8 mouse cellular contexts compared by ENCODE assay signal in the genomic region with DNA sequence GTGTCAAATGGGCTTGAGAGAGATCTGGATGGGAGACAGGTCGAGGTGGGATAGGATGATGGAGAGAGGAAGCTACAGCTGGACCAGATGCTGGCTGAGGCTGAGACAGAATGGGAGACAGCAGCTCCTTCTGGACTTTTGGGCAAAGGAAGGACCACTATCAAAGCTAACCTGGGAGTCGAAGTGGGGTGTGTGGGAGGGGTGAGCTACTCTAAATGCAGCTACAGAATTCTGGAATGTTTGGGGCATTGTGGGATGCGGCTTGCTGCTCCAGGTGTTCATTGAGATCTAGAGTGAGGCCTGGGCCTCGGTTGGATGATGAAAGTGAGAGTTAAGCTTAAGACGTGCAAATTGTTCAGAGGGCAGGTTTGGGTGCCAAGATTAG. TPM values are rescaled to one million over a fixed set of nuclear protein-coding genes. Genes with fewer than 3 reads are reported as not detected.
DNase-seq lines count a peak whose midpoint lies in the region; ATAC-seq and TF ChIP-seq lines count a peak whose summit lies in the region.
"Had no signal": no experiment of that assay in that cellular context is flagged by ENCODE, and none has a peak within 500 bp of the region (broad histone marks: within the 10 kb centered on the region; RNA-seq: fewer than 3 reads in every experiment).

No protein-coding gene starts in this region.

- H3K4me3 ChIP-seq in lung, embryonic 16.5 days (ENCODE audit: low read length): peak overlapping the region; percentile 71
- peak overlapping the region; percentile 74 for H3K4me3 ChIP-seq in forebrain, postnatal 0 days (ENCODE audit: low read depth, low read length)
- H3K4me3 ChIP-seq in liver, embryonic 13.5 days (replicated peaks): peak overlapping the region; percentile 64
- H3K4me3 ChIP-seq in stomach, embryonic 16.5 days (replicated peaks; ENCODE audit: low read length): peak overlapping the region; percentile 59

- H3K9ac ChIP-seq in lung, embryonic 16.5 days (ENCODE audit: low read length): peak overlapping the region; percentile 70
- peak overlapping the region; percentile 81 for H3K9ac ChIP-seq in forebrain, postnatal 0 days
- H3K9ac ChIP-seq in liver, embryonic 13.5 days: no peak overlapping the region
- peak overlapping the region; percentile 64; the same call in 1 of the 2 replicates for H3K9ac ChIP-seq in stomach, embryonic 16.5 days (ENCODE audit: low read length)

- 47% methylated on average over 5 of the region's 5 CpGs for WGBS in lung, embryonic 16.5 days
- 50% methylated on average over 5 of the region's 5 CpGs for WGBS in forebrain, postnatal 0 days
- 49% methylated on average over 5 of the region's 5 CpGs for WGBS in liver, embryonic 13.5 days (ENCODE audit: insufficient replicate concordance)
- WGBS in stomach, embryonic 16.5 days: 47% methylated on average over 5 of the region's 5 CpGs

- no peak overlapping the region for H3K27ac ChIP-seq in lung, embryonic 16.5 days (ENCODE audit: low read length)
- no peak overlapping the region for H3K27ac ChIP-seq in forebrain, postnatal 0 days (ENCODE audit: low read depth, low read length)
- H3K27ac ChIP-seq in liver, embryonic 13.5 days: no peak overlapping the region
- no peak overlapping the region for H3K27ac ChIP-seq in stomach, embryonic 16.5 days (ENCODE audit: low read length)

- no peak for DNase-seq in lung, postnatal 25 days (ENCODE audit: low spot score)
- no peak for DNase-seq in forebrain, postnatal 0 days
- no peak for DNase-seq in liver, embryonic 13.5 days
- no peak for DNase-seq in left cerebral cortex, adult 9 months (ENCODE audit: low spot score in 2 of 2)
- DNase-seq in layer of hippocampus, postnatal 25 days (ENCODE audit: extremely low spot score in 1 of 2, low spot score in 1 of 2): no peak
- DNase-seq: layer of hippocampus, adult 9-11 months had no signal

- H3K4me2 ChIP-seq in lung, embryonic 16.5 days (ENCODE audit: low read depth, low read length): peak overlapping the region; percentile 99
- H3K4me2 ChIP-seq in forebrain, postnatal 0 days (ENCODE audit: low read depth): peak overlapping the region; percentile 96
- peak overlapping the region; percentile 92 for H3K4me2 ChIP-seq in liver, embryonic 13.5 days
- peak overlapping the region; percentile 99 for H3K4me2 ChIP-seq in stomach, embryonic 16.5 days (ENCODE audit: low read depth, low read length)

- peaks cover 4% of the 10 kb centered on the region; the same call in 1 of the 2 replicates for H3K4me1 ChIP-seq in lung, embryonic 16.5 days (replicated peaks; ENCODE audit: control insufficient read depth, insufficient read depth, low read length)
- H3K4me1 ChIP-seq in forebrain, postnatal 0 days (ENCODE audit: insufficient read depth): peaks cover 14% of the 10 kb centered on the region
- peaks cover 15% of the 10 kb centered on the region for H3K4me1 ChIP-seq in liver, embryonic 13.5 days (replicated peaks)
- peaks cover 17% of the 10 kb centered on the region for H3K4me1 ChIP-seq in stomach, embryonic 16.5 days (ENCODE audit: control insufficient read depth, insufficient read depth, low read length)

- no peaks in the 10 kb centered on the region for H3K36me3 ChIP-seq in lung, embryonic 16.5 days (ENCODE audit: control insufficient read depth, insufficient read depth, low read length)
- H3K36me3 ChIP-seq in forebrain, postnatal 0 days (ENCODE audit: insufficient read depth): peaks cover 6% of the 10 kb centered on the region; the same call in 1 of the 2 replicates
- no peaks in the 10 kb centered on the region for H3K36me3 ChIP-seq in liver, embryonic 13.5 days
- H3K36me3 ChIP-seq in stomach, embryonic 16.5 days (ENCODE audit: control insufficient read depth, insufficient read depth, low read length): 0 out of 2 replicates have a peak, but pooled peaks cover 3% of the 10 kb centered on the region

- H3K27me3 ChIP-seq in lung, embryonic 16.5 days (ENCODE audit: control insufficient read depth, insufficient read depth, low read depth, low read length): peaks cover 3% of the 10 kb centered on the region
- 0 out of 2 replicates have a peak, but pooled peaks cover 3% of the 10 kb centered on the region for H3K27me3 ChIP-seq in forebrain, postnatal 0 days (ENCODE audit: insufficient read depth, low read length)
- peaks cover 84% of the 10 kb centered on the region for H3K27me3 ChIP-seq in liver, embryonic 13.5 days
- peaks cover 4% of the 10 kb centered on the region; the same call in 1 of the 2 replicates for H3K27me3 ChIP-seq in stomach, embryonic 16.5 days (ENCODE audit: control insufficient read depth, insufficient read depth, low read length)

- TF ChIP-seq CTCF in forebrain, postnatal 0 days (IDR thresholded peaks at IDR 0.05; ENCODE audit: low read depth): no peak

- H3K9me3 ChIP-seq in lung, embryonic 16.5 days (ENCODE audit: control insufficient read depth, low read length): peaks cover 6% of the 10 kb centered on the region
- 0 out of 2 replicates have a peak, but pooled peaks cover 3% of the 10 kb centered on the region for H3K9me3 ChIP-seq in forebrain, postnatal 0 days (ENCODE audit: low read length)
- no peaks in the 10 kb centered on the region for H3K9me3 ChIP-seq in liver, embryonic 13.5 days (replicated peaks)
- peaks cover 5% of the 10 kb centered on the region; the same call in 1 of the 2 replicates for H3K9me3 ChIP-seq in stomach, embryonic 16.5 days (replicated peaks; ENCODE audit: control insufficient read depth, low read length)

- ATAC-seq in lung, embryonic 16.5 days (ENCODE audit: low read depth): 0 out of 2 replicates have a peak, but pooled peaks have one; percentile 6
- ATAC-seq in forebrain, postnatal 0 days: peak; percentile 12
- ATAC-seq in liver, embryonic 13.5 days (ENCODE audit: low read depth): no peak
- ATAC-seq in stomach, embryonic 16.5 days (ENCODE audit: insufficient read depth, low FRiP score): no peak

RNA-seq across cellular contexts. Expression of a gene that starts 1.3 kb away (rescaled TPM):
- polyA plus RNA-seq in lung, embryonic 16.5 days (2015; fragmentation: Nextera tagmentation; extraction: Ambion mirVana): 3.7 and 3.9 TPM in 2 replicates
- 10.9 and 15.7 TPM in 2 replicates for total RNA-seq in forebrain, postnatal 0 days (2014; rRNA removed)
- 15.5 and 20.4 TPM in 2 replicates for polyA plus RNA-seq in forebrain, postnatal 0 days (2015; fragmentation: Nextera tagmentation; extraction: Ambion mirVana)
- 0.30 and 0.35 TPM in 2 replicates for polyA plus RNA-seq in liver, embryonic 13.5 days (2015; fragmentation: Nextera tagmentation; extraction: Ambion mirVana)
- 2.0 and 2.8 TPM in 2 replicates for polyA plus RNA-seq in stomach, embryonic 16.5 days (2015; fragmentation: Nextera tagmentation; extraction: Ambion mirVana)
- 10 to 100 TPM; 15.1 to 16.2 TPM for total RNA-seq in layer of hippocampus, postnatal 25 days (2021)

Comparison
In these comparisons a context has a peak if more than half of its experiments do, and no peak if none do; other contexts are left out.
1. ATAC-seq: peak in lung, embryonic 16.5 days (single experiment) and forebrain, postnatal 0 days (single experiment); none in liver, embryonic 13.5 days (single experiment) and stomach, embryonic 16.5 days (single experiment).
2. Peak in every context shown above with its lines, with median percentiles within 50 percentile points of each other: H3K4me2 ChIP-seq and H3K4me3 ChIP-seq.